Mouse (Mus musculus) embryonic fibroblast, embryonic 13.5 days (primary cell): Measurements from ENCODE around the gene Cog5.

Experiments
- CTCF ChIP-seq: IDR thresholded peaks from 2 replicates; pipeline ENCODE4 v1.5.1; 2011; ENCODE audit warnings: mild to moderate bottlenecking, control low read depth, low read length, moderate library complexity, borderline replicate concordance; ENCODE audit not compliant: insufficient read depth
- POLR2A ChIP-seq: IDR thresholded peaks from 2 replicates; pipeline ENCODE4 v1.6.1; 2011; ENCODE audit warnings: low read depth, mild to moderate bottlenecking, control low read depth, low read length, moderate library complexity

DNA sequence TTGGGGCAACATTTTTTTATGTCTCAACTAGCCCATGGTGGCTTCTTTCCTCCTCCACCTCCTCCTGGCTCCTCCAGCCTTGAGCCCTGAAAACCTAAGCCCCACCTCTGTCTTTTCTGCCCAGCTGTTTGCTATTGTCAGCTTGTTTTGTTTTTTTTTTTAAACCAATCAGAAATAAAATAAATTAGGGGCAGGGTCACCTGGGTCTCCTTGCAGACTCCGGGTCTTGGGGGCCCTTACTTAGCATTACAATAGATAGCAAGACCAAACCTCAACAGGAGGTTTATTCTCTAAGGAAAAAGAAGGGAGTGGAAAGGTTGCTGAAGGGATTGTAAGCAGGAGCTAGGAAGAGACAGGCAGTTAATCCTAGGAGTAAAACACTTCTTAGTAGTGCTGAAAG, 181.5 kb downstream of the Cog5 start:
- no peak for TF ChIP-seq CTCF
- no peak for TF ChIP-seq POLR2A
